Mouse (Mus musculus) frontal cortex, adult (tissue): ENCODE measurements at regions not wholly inside any gene's neighbourhood (a gene's known extent, or its start where the extent isn't known, plus 50 kb on each side); places are given as distances from the start of the nearest gene placed in this dataset.

Experiments used
- ATAC-seq: cut with Nextera tagmentation; 2 replicates; pipeline ENCODE4 v1.9.2; 2017; ENCODE audit warnings: mild to moderate bottlenecking, moderate library complexity, mixed read lengths; ENCODE audit not compliant: low TSS enrichment

GRCm38 (mm10) chr14:82065173-82065572 is 2081.3 kb downstream of the Olfm4 start:
- ATAC-seq = no peak

GRCm38 (mm10) chr14:82101643-82102042 is 2117.8 kb downstream of the Olfm4 start:
- ATAC-seq = no peak

- no peak for ATAC-seq
Measured at GRCm38 (mm10) chr14:82112851-82113250, 2129.0 kb downstream of the Olfm4 start.

GRCm38 (mm10) chr14:82148827-82149498 is 2165.1 kb downstream of the Olfm4 start:
- peak; percentile 69; the same call in 1 of the 2 replicates for ATAC-seq

GRCm38 (mm10) chr14:82185334-82185733 is 2201.5 kb downstream of the Olfm4 start:
- ATAC-seq = no peak

GRCm38 (mm10) chr14:82210402-82210801 is 2226.5 kb downstream of the Olfm4 start:
- ATAC-seq = no peak

- ATAC-seq = no peak
Measured at GRCm38 (mm10) chr14:82228522-82228921, 2214.8 kb upstream of the Pcdh17 start.

- no peak for ATAC-seq
Measured at GRCm38 (mm10) chr14:82236238-82236637, 2207.1 kb upstream of the Pcdh17 start.

GRCm38 (mm10) chr14:82243321-82243720 is 2200.0 kb upstream of the Pcdh17 start:
- no peak for ATAC-seq

GRCm38 (mm10) chr14:82244891-82245290 is 2198.5 kb upstream of the Pcdh17 start:
- ATAC-seq = peak; percentile 100
